Mouse (Mus musculus): ENCODE results near the gene Usp30. TPM values are rescaled to one million over a fixed set of nuclear protein-coding genes. Genes with fewer than 3 reads are reported as not detected.

Gene Usp30
- polyA plus RNA-seq, 1 experiment = 3.6 TPM

DNA sequence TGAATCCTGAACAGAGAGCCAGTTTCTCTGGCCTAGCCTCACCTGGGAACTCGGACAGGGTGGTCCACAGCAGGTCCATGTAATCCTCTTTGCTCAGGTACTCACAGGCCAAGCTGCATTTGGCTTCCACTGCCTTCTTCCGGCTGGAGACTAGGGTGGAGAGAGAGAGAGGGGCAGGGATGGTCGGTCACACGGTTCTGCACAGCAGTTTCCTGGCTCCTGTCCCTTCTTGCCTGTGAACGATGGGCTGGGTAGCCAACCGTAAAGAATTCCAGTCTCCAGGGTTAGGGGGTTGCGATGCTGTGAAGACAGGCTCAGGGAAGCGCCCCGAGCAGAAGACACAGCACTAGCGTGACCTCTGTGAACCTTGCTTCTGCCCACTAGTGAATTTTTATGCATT lies 30.1 kb upstream of the Usp30 start:
- Histone ChIP-seq H3K27ac (ENCODE audit: control insufficient read depth, insufficient read depth, low read depth, low read length, poor library complexity) (no peak overlapping the region), H3K4me3 (replicated peaks; ENCODE audit: control insufficient read depth, low read depth, low read length) (no peak overlapping the region), H3K4me1 (ENCODE audit: control insufficient read depth, insufficient read depth, low read length) (no peaks in the 10 kb centered on the region)
- TF ChIP-seq POLR2A (IDR thresholded peaks at IDR 0.05; ENCODE audit: borderline replicate concordance, control insufficient read depth, low read depth, low read length) (no peak), CTCF (IDR thresholded peaks at IDR 0.05; ENCODE audit: control insufficient read depth, insufficient read depth, low read length) (no peak)
- 68% methylated on average over 10 of the region's 10 CpGs for WGBS

DNA sequence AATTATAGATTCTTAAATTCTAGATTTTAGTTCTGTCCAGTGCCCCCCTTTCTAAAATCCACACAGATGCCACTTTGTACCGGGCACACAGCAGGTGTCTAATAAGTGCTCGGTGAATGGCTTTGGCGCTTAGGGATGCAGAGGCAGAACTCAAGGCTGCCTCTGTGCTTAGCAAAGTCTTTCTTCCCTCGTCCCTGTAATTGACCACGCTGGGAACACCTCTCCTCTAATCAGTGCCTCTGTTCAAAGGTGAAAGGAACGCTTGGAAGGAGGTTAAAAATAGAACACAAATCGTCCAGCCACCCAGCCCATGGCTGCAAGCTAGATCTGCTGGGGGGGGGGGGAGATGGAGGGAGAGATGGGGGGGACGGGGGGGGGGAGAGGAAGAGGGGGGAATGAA lies 24.8 kb upstream of the Usp30 start:
- no peak overlapping the region for H3K27ac ChIP-seq (ENCODE audit: control insufficient read depth, insufficient read depth, low read depth, low read length, poor library complexity)
- 40% methylated on average over 8 of the region's 8 CpGs for WGBS

DNA sequence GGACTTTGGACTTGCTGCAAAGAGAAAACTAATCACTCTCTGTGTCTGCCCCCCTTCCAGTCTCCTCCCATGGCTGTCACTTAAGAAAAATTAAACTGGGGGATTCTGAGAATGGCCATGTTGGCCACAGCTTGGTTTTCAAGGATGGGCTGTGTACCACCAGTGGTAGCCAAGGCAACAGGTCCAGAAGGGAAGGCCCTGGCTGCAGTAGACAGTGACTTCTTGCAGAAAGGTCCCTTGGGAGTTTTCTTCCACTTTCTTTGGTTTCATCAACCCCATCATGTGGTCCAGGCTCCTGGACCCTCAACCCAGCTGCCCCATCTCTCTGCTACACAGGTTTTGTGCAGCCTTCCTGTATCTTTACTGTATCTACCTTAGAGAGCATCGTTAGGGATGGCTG lies 24.4 kb upstream of the Usp30 start:
- Histone ChIP-seq H3K27ac (ENCODE audit: control insufficient read depth, insufficient read depth, low read depth, low read length, poor library complexity) (no peak overlapping the region), H3K4me3 (replicated peaks; ENCODE audit: control insufficient read depth, low read depth, low read length) (no peak overlapping the region), H3K4me1 (ENCODE audit: control insufficient read depth, insufficient read depth, low read length) (no peaks in the 10 kb centered on the region)
- no peak for TF ChIP-seq POLR2A (IDR thresholded peaks at IDR 0.05; ENCODE audit: borderline replicate concordance, control insufficient read depth, low read depth, low read length)
- no peak for TF ChIP-seq CTCF (IDR thresholded peaks at IDR 0.05; ENCODE audit: control insufficient read depth, insufficient read depth, low read length)
- 50% methylated on average over 1 of the region's 1 CpGs for WGBS

More for the DNA sequence above, 24.8 kb upstream of the Usp30 start:
- no peak for TF ChIP-seq POLR2A (IDR thresholded peaks at IDR 0.05; ENCODE audit: borderline replicate concordance, control insufficient read depth, low read depth, low read length)
- no peak for TF ChIP-seq CTCF (IDR thresholded peaks at IDR 0.05; ENCODE audit: control insufficient read depth, insufficient read depth, low read length)
- no peak overlapping the region for H3K4me3 ChIP-seq (replicated peaks; ENCODE audit: control insufficient read depth, low read depth, low read length)
- H3K4me1 ChIP-seq (ENCODE audit: control insufficient read depth, insufficient read depth, low read length) = no peaks in the 10 kb centered on the region

DNA sequence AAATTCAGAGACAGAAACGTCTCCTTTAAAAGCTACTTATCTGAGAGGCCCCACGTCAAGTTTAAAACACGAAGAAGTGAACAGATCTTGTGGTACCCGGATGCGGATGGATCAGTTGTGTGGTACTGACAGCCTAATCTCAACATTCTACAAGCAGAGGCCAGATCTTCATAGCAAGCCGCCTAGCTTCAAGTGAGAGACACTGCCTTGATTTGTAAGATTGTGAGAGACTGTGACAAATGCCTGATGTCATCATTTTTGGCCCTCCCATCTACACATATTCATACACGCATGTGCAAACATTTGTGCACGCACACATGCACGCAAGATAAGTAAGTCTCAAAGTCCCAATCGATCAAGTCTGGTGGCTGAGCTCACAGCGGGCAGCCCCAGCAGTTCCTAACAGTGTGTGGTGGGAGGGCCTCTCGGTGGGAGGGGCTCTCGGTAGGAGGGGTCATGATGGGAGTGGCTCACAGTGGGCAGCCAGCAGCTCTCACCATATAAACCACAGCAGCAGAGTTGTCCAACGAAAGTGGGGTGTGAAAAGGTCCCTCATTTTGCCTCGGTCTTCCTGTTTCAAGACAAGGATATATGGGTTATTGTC lies 23.8 kb upstream of the Usp30 start:
- TF ChIP-seq POLR2A (IDR thresholded peaks at IDR 0.05; ENCODE audit: borderline replicate concordance, control insufficient read depth, low read depth, low read length) (no peak), CTCF (IDR thresholded peaks at IDR 0.05; ENCODE audit: control insufficient read depth, insufficient read depth, low read length) (no peak)
- H3K4me3 ChIP-seq (replicated peaks; ENCODE audit: control insufficient read depth, low read depth, low read length) = no peak overlapping the region
- WGBS = 13% methylated on average over 15 of the region's 15 CpGs

DNA sequence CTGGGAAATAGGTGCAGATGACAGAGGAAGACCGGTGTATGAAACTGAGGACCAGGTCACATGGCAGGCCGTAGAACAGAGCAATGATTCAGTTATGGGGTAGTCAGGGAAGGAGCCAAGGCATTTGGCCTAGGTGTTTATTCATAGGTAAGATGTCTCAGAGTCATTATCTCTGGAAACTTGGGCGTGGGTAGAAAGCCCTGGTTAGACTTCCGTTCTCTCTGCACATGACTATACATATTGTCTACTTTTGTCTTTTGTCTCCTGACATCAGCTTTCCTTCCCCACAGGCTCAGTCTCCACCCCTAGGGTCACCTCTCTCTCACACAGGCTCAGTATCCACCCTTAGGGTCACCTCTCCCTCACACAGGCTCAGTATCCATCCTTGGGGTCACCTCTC lies 21.5 kb upstream of the Usp30 start:
- Histone ChIP-seq H3K27ac (ENCODE audit: control insufficient read depth, insufficient read depth, low read depth, low read length, poor library complexity) (no peak overlapping the region), H3K4me3 (replicated peaks; ENCODE audit: control insufficient read depth, low read depth, low read length) (no peak overlapping the region), H3K4me1 (ENCODE audit: control insufficient read depth, insufficient read depth, low read length) (no peaks in the 10 kb centered on the region)
- WGBS = 69% methylated on average over 4 of the region's 4 CpGs
- TF ChIP-seq CTCF (IDR thresholded peaks at IDR 0.05; ENCODE audit: control insufficient read depth, insufficient read depth, low read length) (no peak), POLR2A (IDR thresholded peaks at IDR 0.05; ENCODE audit: borderline replicate concordance, control insufficient read depth, low read depth, low read length) (no peak)

More for the DNA sequence above, 23.8 kb upstream of the Usp30 start:
- Histone ChIP-seq H3K4me1 (ENCODE audit: control insufficient read depth, insufficient read depth, low read length) (no peaks in the 10 kb centered on the region), H3K27ac (ENCODE audit: control insufficient read depth, insufficient read depth, low read depth, low read length, poor library complexity) (no peak overlapping the region)

DNA sequence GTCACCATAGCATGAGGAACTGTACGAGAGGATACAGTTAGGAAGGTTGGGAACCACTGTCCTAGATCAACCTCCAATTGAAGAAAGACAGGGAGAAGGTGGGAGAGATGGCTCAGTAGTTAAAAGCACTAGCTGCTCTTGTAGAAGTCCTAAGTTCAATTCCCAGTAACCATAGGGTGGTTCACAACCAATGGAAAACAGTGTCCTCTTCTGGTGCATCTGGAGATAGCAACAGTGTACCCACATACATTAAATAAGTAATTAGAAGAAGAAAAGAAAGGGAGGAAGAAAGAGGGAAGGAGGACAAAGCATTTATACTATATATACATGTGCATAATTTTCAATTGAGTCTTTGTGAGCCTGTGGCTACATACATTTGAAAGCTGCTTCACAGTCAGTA lies 20.1 kb upstream of the Usp30 start:
- Histone ChIP-seq H3K27ac (ENCODE audit: control insufficient read depth, insufficient read depth, low read depth, low read length, poor library complexity) (no peak overlapping the region), H3K4me3 (replicated peaks; ENCODE audit: control insufficient read depth, low read depth, low read length) (no peak overlapping the region), H3K4me1 (ENCODE audit: control insufficient read depth, insufficient read depth, low read length) (no peaks in the 10 kb centered on the region)
- 38% methylated on average over 1 of the region's 1 CpGs for WGBS
- TF ChIP-seq CTCF (IDR thresholded peaks at IDR 0.05; ENCODE audit: control insufficient read depth, insufficient read depth, low read length) = no peak
- no peak for TF ChIP-seq POLR2A (IDR thresholded peaks at IDR 0.05; ENCODE audit: borderline replicate concordance, control insufficient read depth, low read depth, low read length)

DNA sequence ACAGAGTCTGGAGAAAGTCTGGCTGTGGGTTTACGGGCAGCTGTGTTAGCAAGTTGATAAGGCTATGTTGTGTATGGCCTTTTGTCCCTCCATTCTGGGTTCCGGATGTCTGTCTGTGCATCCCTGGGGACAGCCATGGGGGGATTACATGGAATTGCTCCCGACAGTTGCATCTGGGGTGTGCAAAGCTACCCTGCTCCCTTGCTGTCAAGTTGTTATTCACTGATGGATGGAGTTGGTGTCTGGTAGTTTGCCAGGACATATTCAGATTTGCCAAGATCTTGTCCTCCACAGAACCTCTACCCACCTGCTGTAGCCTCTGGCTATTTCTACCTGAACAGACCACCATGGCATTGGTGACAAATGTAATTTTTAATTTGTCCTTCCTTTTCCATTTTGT lies 19.1 kb upstream of the Usp30 start:
- TF ChIP-seq CTCF (IDR thresholded peaks at IDR 0.05; ENCODE audit: control insufficient read depth, insufficient read depth, low read length) = no peak
- TF ChIP-seq POLR2A (IDR thresholded peaks at IDR 0.05; ENCODE audit: borderline replicate concordance, control insufficient read depth, low read depth, low read length) = no peak
- H3K4me1 ChIP-seq (ENCODE audit: control insufficient read depth, insufficient read depth, low read length) = no peaks in the 10 kb centered on the region
- H3K4me3 ChIP-seq (replicated peaks; ENCODE audit: control insufficient read depth, low read depth, low read length) = no peak overlapping the region
- H3K27ac ChIP-seq (ENCODE audit: control insufficient read depth, insufficient read depth, low read depth, low read length, poor library complexity) = no peak overlapping the region
- 31% methylated on average over 3 of the region's 3 CpGs for WGBS

DNA sequence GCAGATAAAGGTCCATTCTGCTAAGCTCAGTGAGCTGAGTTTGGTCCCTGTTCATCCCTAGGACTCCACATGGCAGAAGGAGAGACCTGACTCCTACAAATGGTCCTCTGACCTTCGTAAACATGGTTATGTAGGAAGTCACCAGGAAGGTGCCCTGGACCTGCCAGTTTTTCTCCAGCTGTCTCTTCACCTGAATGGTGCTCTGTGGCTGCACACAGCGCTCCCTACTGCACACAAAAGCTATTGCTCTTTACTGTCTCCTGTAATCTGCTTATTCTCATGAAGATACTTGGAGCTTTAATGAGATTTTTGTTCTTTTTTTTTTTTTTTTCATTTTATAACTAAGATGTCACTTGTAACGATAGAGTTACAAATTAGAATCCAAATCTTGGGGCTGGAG lies 18.7 kb upstream of the Usp30 start:
- no peaks in the 10 kb centered on the region for H3K4me1 ChIP-seq (ENCODE audit: control insufficient read depth, insufficient read depth, low read length)
- TF ChIP-seq CTCF (IDR thresholded peaks at IDR 0.05; ENCODE audit: control insufficient read depth, insufficient read depth, low read length) (no peak), POLR2A (IDR thresholded peaks at IDR 0.05; ENCODE audit: borderline replicate concordance, control insufficient read depth, low read depth, low read length) (no peak)
- no peak overlapping the region for H3K4me3 ChIP-seq (replicated peaks; ENCODE audit: control insufficient read depth, low read depth, low read length)
- no peak overlapping the region for H3K27ac ChIP-seq (ENCODE audit: control insufficient read depth, insufficient read depth, low read depth, low read length, poor library complexity)
- 57% methylated on average over 3 of the region's 3 CpGs for WGBS

DNA sequence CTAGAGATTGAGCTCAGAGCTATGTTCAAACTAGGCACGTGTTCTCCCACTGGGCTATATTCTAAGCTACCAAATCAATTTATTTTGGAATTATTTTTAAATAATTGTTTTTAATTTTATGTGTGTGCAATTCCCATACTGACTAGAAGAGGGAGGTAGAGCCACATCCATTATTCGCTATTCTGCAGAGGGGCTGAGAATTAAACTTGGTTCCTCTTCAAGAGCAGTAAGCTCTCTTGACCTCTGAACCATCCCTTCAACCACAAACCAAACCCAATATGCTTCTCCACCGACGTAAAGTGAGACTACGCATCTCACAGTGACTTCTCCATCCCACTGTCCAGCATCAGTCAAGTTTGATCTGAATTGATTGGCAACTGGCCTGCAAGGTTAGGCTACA lies 18.1 kb upstream of the Usp30 start:
- WGBS = 52% methylated on average over 5 of the region's 5 CpGs
- TF ChIP-seq CTCF (IDR thresholded peaks at IDR 0.05; ENCODE audit: control insufficient read depth, insufficient read depth, low read length) (no peak), POLR2A (IDR thresholded peaks at IDR 0.05; ENCODE audit: borderline replicate concordance, control insufficient read depth, low read depth, low read length) (no peak)

More for the DNA sequence above, 18.1 kb upstream of the Usp30 start:
- H3K4me1 ChIP-seq (ENCODE audit: control insufficient read depth, insufficient read depth, low read length) = no peaks in the 10 kb centered on the region
- no peak overlapping the region for H3K27ac ChIP-seq (ENCODE audit: control insufficient read depth, insufficient read depth, low read depth, low read length, poor library complexity)
- H3K4me3 ChIP-seq (replicated peaks; ENCODE audit: control insufficient read depth, low read depth, low read length) = no peak overlapping the region
